ENCODE assay signal across 22 mouse cellular contexts in the genomic region with DNA sequence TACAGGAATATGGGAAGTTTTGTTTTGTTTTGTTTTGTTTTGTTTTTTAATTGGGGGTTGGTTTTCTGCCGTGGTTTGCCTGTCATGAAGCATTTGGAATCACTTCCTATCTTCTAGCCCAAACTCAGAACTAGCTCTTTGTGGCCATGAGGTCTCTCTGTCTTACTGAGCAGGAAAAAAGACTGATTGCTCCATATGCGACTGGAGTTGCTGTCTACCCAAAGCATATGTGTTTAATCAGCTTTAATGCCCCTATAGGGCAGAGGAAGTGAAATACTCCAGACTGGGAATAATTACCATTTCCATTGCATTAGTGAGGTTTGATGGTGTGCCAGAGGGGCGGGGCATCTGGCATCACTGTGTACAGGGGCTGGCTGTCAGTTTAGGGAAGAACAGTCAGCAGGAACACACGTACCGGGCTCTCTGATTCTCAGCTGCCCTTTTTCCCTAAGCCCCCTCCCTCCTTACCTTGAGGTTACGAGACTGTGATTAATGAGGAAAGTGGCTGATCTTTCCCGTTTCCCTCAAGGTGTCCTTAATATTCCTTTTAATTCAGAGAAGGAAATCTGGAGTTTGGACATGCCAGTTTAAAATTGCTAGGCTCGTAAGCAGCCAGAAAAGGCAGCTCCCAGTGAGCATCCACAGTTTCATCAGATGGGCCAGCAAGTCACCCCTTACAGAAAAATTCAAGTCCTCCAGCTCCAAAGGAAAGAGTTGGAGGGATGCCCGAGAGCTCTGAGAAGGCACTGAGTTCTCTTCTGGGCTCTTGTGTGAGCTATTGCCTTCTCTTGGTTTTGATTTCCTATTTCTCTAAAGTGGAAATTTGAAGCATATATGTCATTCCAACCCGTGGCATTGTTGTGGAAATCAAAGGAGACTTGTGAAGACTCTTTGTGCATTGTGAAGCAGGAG.
DNase-seq lines count a peak whose midpoint lies in the region; ATAC-seq and TF ChIP-seq lines count a peak whose summit lies in the region.
"Had no signal": no experiment of that assay in that cellular context is flagged by ENCODE, and none has a peak within 500 bp of the region (broad histone marks: within the 10 kb centered on the region; RNA-seq: fewer than 3 reads in every experiment).

No protein-coding gene starts in this region.

- peak; percentile 41; the same call in 1 of the 2 replicates for ATAC-seq in forebrain, embryonic 13.5 days
- no peak for ATAC-seq in forebrain, embryonic 11.5 days (replicated peaks; ENCODE audit: low FRiP score)
- ATAC-seq in midbrain, embryonic 15.5 days (replicated peaks): peak; percentile 48; the same call in 1 of the 2 replicates
- no peak for ATAC-seq in midbrain, embryonic 14.5 days (ENCODE audit: low FRiP score, low TSS enrichment)
- peak; percentile 76 for ATAC-seq in limb, embryonic 14.5 days (ENCODE audit: low FRiP score, low read depth)
- ATAC-seq: intestine, postnatal 0 days had no signal

- TF ChIP-seq POLR2A in limb, embryonic 14.5 days (IDR thresholded peaks at IDR 0.05; ENCODE audit: borderline replicate concordance, extremely low read depth, insufficient read depth, insufficient read length): no peak

- no peaks in the 10 kb centered on the region for H3K27me3 ChIP-seq in forebrain, embryonic 13.5 days
- no peaks in the 10 kb centered on the region for H3K27me3 ChIP-seq in forebrain, embryonic 11.5 days (ENCODE audit: control insufficient read depth, insufficient read depth, low read length)
- H3K27me3 ChIP-seq in midbrain, embryonic 15.5 days (replicated peaks): no peaks in the 10 kb centered on the region
- H3K27me3 ChIP-seq in midbrain, embryonic 14.5 days (ENCODE audit: control insufficient read depth, insufficient read depth, low read length): no peaks in the 10 kb centered on the region
- H3K27me3 ChIP-seq in limb, embryonic 14.5 days (ENCODE audit: control insufficient read depth, insufficient read depth, low read length): no peaks in the 10 kb centered on the region
- H3K27me3 ChIP-seq: midbrain, embryonic 12.5 days had no signal

- no peaks in the 10 kb centered on the region for H3K9me3 ChIP-seq in forebrain, embryonic 13.5 days (replicated peaks)
- H3K9me3 ChIP-seq in forebrain, embryonic 11.5 days (ENCODE audit: control insufficient read depth, low read length): no peaks in the 10 kb centered on the region
- H3K9me3 ChIP-seq in midbrain, embryonic 15.5 days: no peaks in the 10 kb centered on the region
- H3K9me3 ChIP-seq in midbrain, embryonic 14.5 days (ENCODE audit: control insufficient read depth, low read length): no peaks in the 10 kb centered on the region
- H3K9me3 ChIP-seq in limb, embryonic 14.5 days (ENCODE audit: control insufficient read depth, low read length): no peaks in the 10 kb centered on the region
- H3K9me3 ChIP-seq: heart, embryonic 10.5 days; midbrain, embryonic 12.5 days had no signal

- no peaks in the 10 kb centered on the region for H3K4me1 ChIP-seq in forebrain, embryonic 13.5 days
- H3K4me1 ChIP-seq in forebrain, embryonic 11.5 days (replicated peaks; ENCODE audit: control insufficient read depth, insufficient read depth, low read length): no peaks in the 10 kb centered on the region
- H3K4me1 ChIP-seq in midbrain, embryonic 15.5 days: no peaks in the 10 kb centered on the region
- no peaks in the 10 kb centered on the region for H3K4me1 ChIP-seq in midbrain, embryonic 14.5 days (ENCODE audit: control insufficient read depth, insufficient read depth, low read length)
- peaks cover 2% of the 10 kb centered on the region for H3K4me1 ChIP-seq in limb, embryonic 14.5 days (ENCODE audit: control insufficient read depth, insufficient read depth, low read length)
- H3K4me1 ChIP-seq: heart, embryonic 10.5 days; midbrain, embryonic 12.5 days had no signal

- WGBS in forebrain, embryonic 13.5 days: 73% methylated on average over 10 of the region's 10 CpGs
- WGBS in forebrain, embryonic 11.5 days: 78% methylated on average over 10 of the region's 10 CpGs
- WGBS in midbrain, embryonic 15.5 days: 69% methylated on average over 10 of the region's 10 CpGs
- 73% methylated on average over 10 of the region's 10 CpGs for WGBS in midbrain, embryonic 14.5 days
- 25% methylated on average over 10 of the region's 10 CpGs for WGBS in limb, embryonic 14.5 days

- H3K36me3 ChIP-seq in forebrain, embryonic 13.5 days (ENCODE audit: poor library complexity, severe bottlenecking): no peaks in the 10 kb centered on the region
- no peaks in the 10 kb centered on the region for H3K36me3 ChIP-seq in forebrain, embryonic 11.5 days (ENCODE audit: control insufficient read depth, insufficient read depth, low read length)
- no peaks in the 10 kb centered on the region for H3K36me3 ChIP-seq in midbrain, embryonic 15.5 days (replicated peaks)
- H3K36me3 ChIP-seq in midbrain, embryonic 14.5 days (ENCODE audit: control insufficient read depth, insufficient read depth, low read length): no peaks in the 10 kb centered on the region
- no peaks in the 10 kb centered on the region for H3K36me3 ChIP-seq in limb, embryonic 14.5 days (ENCODE audit: control insufficient read depth, insufficient read depth, low read length)
- H3K36me3 ChIP-seq: heart, embryonic 10.5 days; midbrain, embryonic 12.5 days had no signal

- no peak overlapping the region for H3K27ac ChIP-seq in forebrain, embryonic 13.5 days
- no peak overlapping the region for H3K27ac ChIP-seq in forebrain, embryonic 11.5 days (ENCODE audit: low read depth, low read length)
- no peak overlapping the region for H3K27ac ChIP-seq in midbrain, embryonic 15.5 days
- H3K27ac ChIP-seq in midbrain, embryonic 14.5 days (replicated peaks; ENCODE audit: low read depth, low read length): no peak overlapping the region
- H3K27ac ChIP-seq in limb, embryonic 14.5 days (replicated peaks; ENCODE audit: low read depth, low read length): no peak overlapping the region; the same call in 1 of the 2 replicates
- H3K27ac ChIP-seq: heart, embryonic 10.5 days; kidney, postnatal 0 days; macrophage; midbrain, embryonic 12.5 days had no signal

- DNase-seq in forebrain, embryonic 11.5 days (ENCODE audit: low spot score): no peak
- no peak for DNase-seq in midbrain, embryonic 14.5 days
- DNase-seq in forelimb bud, embryonic 11.5 days (ENCODE audit: low read depth, low spot score): peak; percentile 36
- peak; percentile 73 for DNase-seq in limb, embryonic 14.5 days (ENCODE audit: low spot score)
- DNase-seq in thymus, postnatal 25 days: no peak
- DNase-seq in thymus, postnatal 0 days (ENCODE audit: low spot score): no peak
- DNase-seq: adrenal gland, adult 8-10 months; cerebellum, adult 11 months; cerebellum, postnatal 25 days; gastrocnemius, postnatal 36 days; lung, embryonic 14.5 days; right cerebral cortex, adult 18-20 months; thymus, adult 18-20 months had no signal

- H3K9ac ChIP-seq in forebrain, embryonic 13.5 days: no peak overlapping the region
- no peak overlapping the region for H3K9ac ChIP-seq in forebrain, embryonic 11.5 days (ENCODE audit: low read length)
- H3K9ac ChIP-seq in midbrain, embryonic 15.5 days: no peak overlapping the region
- H3K9ac ChIP-seq in midbrain, embryonic 14.5 days (replicated peaks; ENCODE audit: low read length): no peak overlapping the region
- no peak overlapping the region for H3K9ac ChIP-seq in limb, embryonic 14.5 days (ENCODE audit: low read depth, low read length, severe bottlenecking)
- H3K9ac ChIP-seq: lung, embryonic 14.5 days; midbrain, embryonic 12.5 days had no signal

- H3K4me3 ChIP-seq in forebrain, embryonic 13.5 days: no peak overlapping the region
- no peak overlapping the region for H3K4me3 ChIP-seq in forebrain, embryonic 11.5 days (ENCODE audit: low read depth, low read length)
- H3K4me3 ChIP-seq in midbrain, embryonic 15.5 days: no peak overlapping the region
- no peak overlapping the region for H3K4me3 ChIP-seq in midbrain, embryonic 14.5 days (replicated peaks; ENCODE audit: low read depth, low read length)
- H3K4me3 ChIP-seq in limb, embryonic 14.5 days (replicated peaks; ENCODE audit: low read length): no peak overlapping the region
- H3K4me3 ChIP-seq: erythroblast, embryonic 14.5 days; heart, embryonic 10.5 days; midbrain, embryonic 12.5 days had no signal

- H3K4me2 ChIP-seq in forebrain, embryonic 13.5 days: no peak overlapping the region
- no peak overlapping the region for H3K4me2 ChIP-seq in forebrain, embryonic 11.5 days (ENCODE audit: low read depth, low read length, severe bottlenecking)
- no peak overlapping the region for H3K4me2 ChIP-seq in midbrain, embryonic 15.5 days
- H3K4me2 ChIP-seq in midbrain, embryonic 14.5 days (ENCODE audit: low read length): no peak overlapping the region
- H3K4me2 ChIP-seq in limb, embryonic 14.5 days (replicated peaks; ENCODE audit: low read depth, low read length, severe bottlenecking): no peak overlapping the region
- H3K4me2 ChIP-seq: liver, embryonic 11.5 days; lung, embryonic 14.5 days; midbrain, embryonic 12.5 days had no signal

Comparison
In these comparisons a context has a peak if more than half of its experiments do, and no peak if none do; other contexts are left out.
1. ATAC-seq: peak in forebrain, embryonic 13.5 days (single experiment), midbrain, embryonic 15.5 days (single experiment) and limb, embryonic 14.5 days (single experiment); none in forebrain, embryonic 11.5 days (single experiment) and midbrain, embryonic 14.5 days (single experiment).
2. DNase-seq: peak in forelimb bud, embryonic 11.5 days (single experiment) and limb, embryonic 14.5 days (single experiment); none in forebrain, embryonic 11.5 days (single experiment), midbrain, embryonic 14.5 days (single experiment), thymus, postnatal 25 days (single experiment) and thymus, postnatal 0 days (single experiment).